Mouse (Mus musculus): Measurements from ENCODE around the gene Hbp1. TPM values are rescaled to one million over a fixed set of nuclear protein-coding genes. Genes with fewer than 3 reads are reported as not detected.

Gene Hbp1
- polyA plus RNA-seq (2012; ENCODE audit: insufficient read depth, low replicate concordance) = 0.52 and 2.0 TPM in 2 replicates

- H3K4me1 ChIP-seq = peaks cover 34% of the 10 kb centered on the region
- peaks cover 11% of the 10 kb centered on the region for H3K36me3 ChIP-seq (replicated peaks; ENCODE audit: low read length)
- H3K27me3 ChIP-seq (replicated peaks) = no peaks in the 10 kb centered on the region
- H3K9me3 ChIP-seq = no peaks in the 10 kb centered on the region
- TF ChIP-seq GATA1 (IDR thresholded peaks at IDR 0.05; ENCODE audit: borderline replicate concordance, low read length) = peak; percentile 60; the same call in 1 of the 3 replicates
- no peak for TF ChIP-seq FLI1 (IDR thresholded peaks at IDR 0.05; ENCODE audit: low read length)
- peak within 1 kb of the TSS; percentile 99 for H3K4me3 ChIP-seq (replicated peaks)
Observed at GRCm38 (mm10) chr12:31949759-31950658, at the start of gene Hbp1. Gene Hbp1 (minus strand): TSS chr12:31950535.

- peaks cover 97% of the 10 kb centered on the region for H3K4me1 ChIP-seq
- no peaks in the 10 kb centered on the region for H3K9me3 ChIP-seq
- no peaks in the 10 kb centered on the region for H3K27me3 ChIP-seq (replicated peaks)
- TF ChIP-seq GATA1 (IDR thresholded peaks at IDR 0.05; ENCODE audit: borderline replicate concordance, low read length) (no peak), FLI1 (IDR thresholded peaks at IDR 0.05; ENCODE audit: low read length) (no peak)
- peaks cover 73% of the 10 kb centered on the region for H3K36me3 ChIP-seq (replicated peaks; ENCODE audit: low read length)
- H3K4me3 ChIP-seq (replicated peaks) = peak overlapping the region; percentile 51
Observed at GRCm38 (mm10) chr12:31998706-31999105, 48.4 kb upstream of the Hbp1 start.

- TF ChIP-seq FLI1 (IDR thresholded peaks at IDR 0.05; ENCODE audit: low read length) (no peak), GATA1 (IDR thresholded peaks at IDR 0.05; ENCODE audit: borderline replicate concordance, low read length) (no peak)
- Histone ChIP-seq H3K36me3 (replicated peaks; ENCODE audit: low read length) (peaks cover 73% of the 10 kb centered on the region), H3K4me1 (peaks cover 97% of the 10 kb centered on the region), H3K9me3 (no peaks in the 10 kb centered on the region), H3K27me3 (replicated peaks) (no peaks in the 10 kb centered on the region), H3K4me3 (replicated peaks) (peak overlapping the region; percentile 79)
Observed at GRCm38 (mm10) chr12:31997328-31997878, 47.1 kb upstream of the Hbp1 start.

GRCm38 (mm10) chr12:31996877-31997276 is 46.5 kb upstream of the Hbp1 start:
- TF ChIP-seq FLI1 (IDR thresholded peaks at IDR 0.05; ENCODE audit: low read length) (no peak), GATA1 (IDR thresholded peaks at IDR 0.05; ENCODE audit: borderline replicate concordance, low read length) (peak; percentile 90)
- Histone ChIP-seq H3K36me3 (replicated peaks; ENCODE audit: low read length) (peaks cover 73% of the 10 kb centered on the region), H3K27me3 (replicated peaks) (no peaks in the 10 kb centered on the region), H3K4me1 (peaks cover 97% of the 10 kb centered on the region), H3K4me3 (replicated peaks) (peak overlapping the region; percentile 81), H3K9me3 (no peaks in the 10 kb centered on the region)

GRCm38 (mm10) chr12:31990575-31990974 is 40.2 kb upstream of the Hbp1 start:
- Histone ChIP-seq H3K4me1 (peaks cover 97% of the 10 kb centered on the region), H3K4me3 (replicated peaks) (peak overlapping the region; percentile 42), H3K27me3 (replicated peaks) (no peaks in the 10 kb centered on the region), H3K36me3 (replicated peaks; ENCODE audit: low read length) (peaks cover 88% of the 10 kb centered on the region), H3K9me3 (no peaks in the 10 kb centered on the region)
- TF ChIP-seq GATA1 (IDR thresholded peaks at IDR 0.05; ENCODE audit: borderline replicate concordance, low read length) (no peak), FLI1 (IDR thresholded peaks at IDR 0.05; ENCODE audit: low read length) (no peak)

GRCm38 (mm10) chr12:31989726-31990125 is 39.4 kb upstream of the Hbp1 start:
- no peaks in the 10 kb centered on the region for H3K27me3 ChIP-seq (replicated peaks)
- TF ChIP-seq FLI1 (IDR thresholded peaks at IDR 0.05; ENCODE audit: low read length) (no peak), GATA1 (IDR thresholded peaks at IDR 0.05; ENCODE audit: borderline replicate concordance, low read length) (no peak)
- no peaks in the 10 kb centered on the region for H3K9me3 ChIP-seq
- peaks cover 97% of the 10 kb centered on the region for H3K36me3 ChIP-seq (replicated peaks; ENCODE audit: low read length)
- peaks cover 99% of the 10 kb centered on the region for H3K4me1 ChIP-seq
- H3K4me3 ChIP-seq (replicated peaks) = no peak overlapping the region

- peaks cover 89% of the 10 kb centered on the region for H3K4me1 ChIP-seq
- peaks cover 99% of the 10 kb centered on the region for H3K36me3 ChIP-seq (replicated peaks; ENCODE audit: low read length)
- no peaks in the 10 kb centered on the region for H3K27me3 ChIP-seq (replicated peaks)
- TF ChIP-seq FLI1 (IDR thresholded peaks at IDR 0.05; ENCODE audit: low read length) = no peak
- no peak for TF ChIP-seq GATA1 (IDR thresholded peaks at IDR 0.05; ENCODE audit: borderline replicate concordance, low read length)
- H3K9me3 ChIP-seq = no peaks in the 10 kb centered on the region
- H3K4me3 ChIP-seq (replicated peaks) = peak overlapping the region; percentile 33
Observed at GRCm38 (mm10) chr12:31986463-31986862, 36.1 kb upstream of the Hbp1 start.

GRCm38 (mm10) chr12:31985738-31986137 is 35.4 kb upstream of the Hbp1 start:
- H3K4me3 ChIP-seq (replicated peaks) = no peak overlapping the region
- no peaks in the 10 kb centered on the region for H3K27me3 ChIP-seq (replicated peaks)
- TF ChIP-seq GATA1 (IDR thresholded peaks at IDR 0.05; ENCODE audit: borderline replicate concordance, low read length) (no peak), FLI1 (IDR thresholded peaks at IDR 0.05; ENCODE audit: low read length) (no peak)
- peaks cover 99% of the 10 kb centered on the region for H3K36me3 ChIP-seq (replicated peaks; ENCODE audit: low read length)
- no peaks in the 10 kb centered on the region for H3K9me3 ChIP-seq
- peaks cover 87% of the 10 kb centered on the region for H3K4me1 ChIP-seq

- H3K36me3 ChIP-seq (replicated peaks; ENCODE audit: low read length) = peaks cover 99% of the 10 kb centered on the region
- TF ChIP-seq GATA1 (IDR thresholded peaks at IDR 0.05; ENCODE audit: borderline replicate concordance, low read length) (no peak), FLI1 (IDR thresholded peaks at IDR 0.05; ENCODE audit: low read length) (no peak)
Observed at GRCm38 (mm10) chr12:31984664-31985063, 34.3 kb upstream of the Hbp1 start.

GRCm38 (mm10) chr12:31984206-31984605 is 33.9 kb upstream of the Hbp1 start:
- peaks cover 82% of the 10 kb centered on the region for H3K4me1 ChIP-seq
- no peak overlapping the region for H3K4me3 ChIP-seq (replicated peaks)
- TF ChIP-seq GATA1 (IDR thresholded peaks at IDR 0.05; ENCODE audit: borderline replicate concordance, low read length) = no peak
- no peak for TF ChIP-seq FLI1 (IDR thresholded peaks at IDR 0.05; ENCODE audit: low read length)
- peaks cover 99% of the 10 kb centered on the region for H3K36me3 ChIP-seq (replicated peaks; ENCODE audit: low read length)
- H3K27me3 ChIP-seq (replicated peaks) = no peaks in the 10 kb centered on the region
- no peaks in the 10 kb centered on the region for H3K9me3 ChIP-seq

More at GRCm38 (mm10) chr12:31984664-31985063, 34.3 kb upstream of the Hbp1 start:
- Histone ChIP-seq H3K9me3 (no peaks in the 10 kb centered on the region), H3K27me3 (replicated peaks) (no peaks in the 10 kb centered on the region), H3K4me3 (replicated peaks) (peak overlapping the region; percentile 7), H3K4me1 (peaks cover 84% of the 10 kb centered on the region)
